Mouse (Mus musculus) heart, adult 2 months (tissue): ENCODE data around the gene Gpr137.

Experiments
- CTCF ChIP-seq: fragments of 200-600 bp; IDR thresholded peaks from 2 replicates; pipeline ENCODE4 v1.8.1; 2022; ENCODE audit warnings: antibody characterized with exemption, mild to moderate bottlenecking, moderate library complexity
- EP300 ChIP-seq: fragments of 200-500 bp; IDR thresholded peaks from 2 replicates; pipeline ENCODE4 v1.6.1; 2011; ENCODE audit warnings: low read depth, low read length, control low read depth; ENCODE audit not compliant: insufficient read depth

GRCm38 (mm10) chr19:6989251-6989650 is 47.0 kb upstream of the Gpr137 start:
- no peak for TF ChIP-seq CTCF
- TF ChIP-seq EP300 = no peak
